Mouse (Mus musculus) A20 (cell line): ENCODE measurements around the gene Best3.

Experiments used
- DNase-seq: peaks from one replicate; pipeline ENCODE4 v3.0.0-alpha.2; 2011; ENCODE audit warnings: low read depth, low spot score

Gene Best3

GRCm38 (mm10) chr10:116986264-116987082 lies at the start of gene Best3:
Best3 (plus strand) TSS chr10:116986314.
- peak; percentile 4 for DNase-seq

GRCm38 (mm10) chr10:116943025-116943424 lies 43.1 kb upstream of the Best3 start:
- DNase-seq = peak; percentile 54

GRCm38 (mm10) chr10:116944144-116944543 lies 42.0 kb upstream of the Best3 start:
- DNase-seq = peak; percentile 29

- DNase-seq = no peak
Measured at GRCm38 (mm10) chr10:116944940-116945339, 41.2 kb upstream of the Best3 start.

GRCm38 (mm10) chr10:116948414-116948813 lies 37.7 kb upstream of the Best3 start:
- no peak for DNase-seq

GRCm38 (mm10) chr10:116949111-116950008 lies 36.8 kb upstream of the Best3 start:
- peak; percentile 63 for DNase-seq

GRCm38 (mm10) chr10:116950009-116950769 lies 35.9 kb upstream of the Best3 start, which contains the start of gene Rab3ip:
Rab3ip (minus strand) TSS chr10:116950769.
- DNase-seq = peak; percentile 89

GRCm38 (mm10) chr10:116950886-116951285 lies 35.2 kb upstream of the Best3 start:
- peak; percentile 70 for DNase-seq

- DNase-seq = no peak
Measured at GRCm38 (mm10) chr10:116955191-116955590, 30.9 kb upstream of the Best3 start.

- DNase-seq = no peak
Measured at GRCm38 (mm10) chr10:116956483-116957158, 29.5 kb upstream of the Best3 start.

- no peak for DNase-seq
Measured at GRCm38 (mm10) chr10:116957867-116958551, 28.1 kb upstream of the Best3 start.

GRCm38 (mm10) chr10:116962152-116962551 lies 24.0 kb upstream of the Best3 start:
- no peak for DNase-seq

GRCm38 (mm10) chr10:116962803-116963202 lies 23.3 kb upstream of the Best3 start:
- DNase-seq = no peak

GRCm38 (mm10) chr10:116964084-116964483 lies 22.0 kb upstream of the Best3 start:
- DNase-seq = no peak

- no peak for DNase-seq
Measured at GRCm38 (mm10) chr10:116964571-116964970, 21.5 kb upstream of the Best3 start.

- no peak for DNase-seq
Measured at GRCm38 (mm10) chr10:116965297-116965696, 20.8 kb upstream of the Best3 start.

GRCm38 (mm10) chr10:116966065-116966464 lies 20.0 kb upstream of the Best3 start:
- DNase-seq = no peak

- DNase-seq = no peak
Measured at GRCm38 (mm10) chr10:116968741-116969140, 17.4 kb upstream of the Best3 start.

- no peak for DNase-seq
Measured at GRCm38 (mm10) chr10:116972509-116972908, 13.6 kb upstream of the Best3 start, which contains the start of gene Gm10271. Gm10271 (minus strand) TSS chr10:116972609.

GRCm38 (mm10) chr10:116977455-116977854 lies 8.7 kb upstream of the Best3 start:
- DNase-seq = no peak
